In genomic region chr17:32393944-32394343, GRCm38 (mm10) we compare ENCODE assay signal across 18 mouse cellular contexts. TPM values are rescaled to one million over a fixed set of nuclear protein-coding genes. Genes with fewer than 3 reads are reported as not detected.
DNase-seq lines count a peak whose midpoint lies in the region.
"Had no signal": no experiment of that assay in that cellular context is flagged by ENCODE, and none has a peak within 500 bp of the region (broad histone marks: within the 10 kb centered on the region; RNA-seq: fewer than 3 reads in every experiment).

No protein-coding gene starts in this region.

- peak; percentile 52 for DNase-seq in adrenal gland, adult 2 months
- DNase-seq in adrenal gland, adult (ENCODE audit: inconsistent age in 2 of 2, low spot score in 1 of 2) = no peak
- peak; percentile 48 for DNase-seq in adrenal gland, postnatal 14 days
- DNase-seq in adrenal gland, adult 18-20 months (ENCODE audit: low spot score in 2 of 2) = no peak
- DNase-seq in heart, adult 11 months = peak; percentile 87
- DNase-seq in heart, adult 9 months (ENCODE audit: low spot score in 2 of 2) = no peak
- DNase-seq: B cell, adult 2 months; cerebellum, adult 11-12 months; cerebellum, adult 2 months; cerebellum, adult 9-10 months; cerebellum, postnatal 25 days; forebrain, postnatal 0 days had no signal

RNA-seq across cellular contexts. Expression of gene Wiz, which starts 4.7 kb away (rescaled TPM):
- total RNA-seq in adrenal gland, adult 2 months (2021) = 10 to 100 TPM; 45.9 to 48.9 TPM
- 58.3 and 64.0 TPM in 2 replicates for polyA plus RNA-seq in adrenal gland, adult 2 months (2012; rRNA removed)
- total RNA-seq in adrenal gland, postnatal 14 days (2021) = 41.8 and 47.9 TPM in 2 replicates
- total RNA-seq in adrenal gland, adult 18-20 months (2021) = 10 to 100 TPM; 42.5 to 49.1 TPM

RNA-seq across cellular contexts. Expression of gene Rasal3, which starts 9.4 kb away (rescaled TPM):
- 1 to 10 TPM; 1.2 to 1.6 TPM for total RNA-seq in adrenal gland, adult 2 months (2021)
- 3.3 and 4.1 TPM in 2 replicates for polyA plus RNA-seq in adrenal gland, adult 2 months (2012; rRNA removed)
- 1.7 and 18.1 TPM in 2 replicates for total RNA-seq in adrenal gland, postnatal 14 days (2021)
- total RNA-seq in adrenal gland, adult 18-20 months (2021) = 1 to 10 TPM; 2.0 to 3.0 TPM
- polyA plus RNA-seq: Patski had no signal

RNA-seq across cellular contexts. Expression of gene Pglyrp2, which starts 30.0 kb away (rescaled TPM):
- total RNA-seq in adrenal gland, adult 2 months (2021) = under 1 TPM; 0.29 to 0.35 TPM
- 0.82 and 0.87 TPM in 2 replicates for polyA plus RNA-seq in adrenal gland, adult 2 months (2012; rRNA removed)
- 4.2 and 14.2 TPM in 2 replicates for total RNA-seq in adrenal gland, postnatal 14 days (2021)
- total RNA-seq in adrenal gland, adult 18-20 months (2021) = under 1 TPM; 0.17 to 0.54 TPM
- total RNA-seq: forebrain, postnatal 0 days had no signal
- polyA plus RNA-seq: cerebellum, adult 2 months; cortical plate, adult 2 months; embryonic facial prominence, embryonic 10.5 days; forebrain, embryonic 13.5 days; forebrain, embryonic 15.5 days; forebrain, postnatal 0 days; Patski had no signal

RNA-seq across cellular contexts. Expression of gene Akap8l, which starts 43.5 kb away (rescaled TPM):
- total RNA-seq in adrenal gland, adult 2 months (2021) = 100 to 1,000 TPM in 1 of 2 experiments, 10 to 100 TPM in 1; 74.1 to 117 TPM
- 398 and 521 TPM in 2 replicates for polyA plus RNA-seq in adrenal gland, adult 2 months (2012; rRNA removed)
- total RNA-seq in adrenal gland, postnatal 14 days (2021) = 85.5 and 95.0 TPM in 2 replicates
- total RNA-seq in adrenal gland, adult 18-20 months (2021) = 100 to 1,000 TPM in 1 of 2 experiments, 10 to 100 TPM in 1; 98.4 to 128 TPM

RNA-seq across cellular contexts. Expression of gene Cyp4f39, which starts 58.6 kb away (rescaled TPM):
- not detected for total RNA-seq in adrenal gland, adult 2 months (2021)
- not detected in 2 replicates for polyA plus RNA-seq in adrenal gland, adult 2 months (2012; rRNA removed)
- not detected in 2 replicates for total RNA-seq in adrenal gland, postnatal 14 days (2021)
- total RNA-seq in adrenal gland, adult 18-20 months (2021) = not detected
- polyA plus RNA-seq: cortical plate, adult 2 months; G1E; Patski had no signal

Comparison
In these comparisons a context has a peak if more than half of its experiments do, and no peak if none do; other contexts are left out.
1. DNase-seq: peak in adrenal gland, adult 2 months (single experiment), adrenal gland, postnatal 14 days (single experiment) and heart, adult 11 months (single experiment); none in adrenal gland, adult (0 of 2), adrenal gland, adult 18-20 months (0 of 2) and heart, adult 9 months (0 of 2).